Mouse (Mus musculus) kidney, adult 2 months (tissue): ENCODE results near the gene Mettl26. TPM values are rescaled to one million over a fixed set of nuclear protein-coding genes. Genes with fewer than 3 reads are reported as not detected.

Experiments used
- DNase-seq: peaks from one replicate; pipeline ENCODE4 v3.0.0; 2021
- H3K27ac ChIP-seq: fragments of 200-500 bp; 2 replicates; pipeline ENCODE4 v1.5.1; 2012; ENCODE audit warnings: low read depth, low read length, control low read depth, inconsistent platforms; ENCODE audit not compliant: insufficient read depth
- H3K27me3 ChIP-seq: fragments of 200-500 bp; replicated peaks from 2 replicates; pipeline ENCODE4 v1.6.1; 2012; ENCODE audit warnings: mild to moderate bottlenecking, moderate library complexity, low read length, inconsistent platforms; ENCODE audit not compliant: control insufficient read depth, insufficient read depth
- H3K36me3 ChIP-seq: fragments of 200-500 bp; 2 replicates; pipeline ENCODE4 v1.6.1; 2012; ENCODE audit warnings: mild to moderate bottlenecking, moderate library complexity, low read length, inconsistent platforms; ENCODE audit not compliant: control insufficient read depth, insufficient read depth
- H3K4me1 ChIP-seq: fragments of 200-500 bp; 2 replicates; pipeline ENCODE4 v1.6.1; 2011; ENCODE audit warnings: low read length; ENCODE audit not compliant: control insufficient read depth, insufficient read depth
- H3K4me3 ChIP-seq: fragments of 200-500 bp; 2 replicates; pipeline ENCODE4 v1.5.1; 2011; ENCODE audit warnings: mild to moderate bottlenecking, low read depth, low read length, control low read depth; ENCODE audit not compliant: insufficient read depth
- CTCF ChIP-seq: fragments of 200-500 bp; conservative IDR thresholded peaks from 2 replicates; pipeline ENCODE4 v1.5.1; 2011; ENCODE audit warnings: low read depth, mild to moderate bottlenecking, control low read depth, low read length, moderate library complexity, mixed read lengths; ENCODE audit not compliant: insufficient read depth, insufficient read length
- POLR2A ChIP-seq: fragments of 200-500 bp; IDR thresholded peaks from one replicate; pipeline ENCODE4 v1.6.1; 2011; ENCODE audit warnings: low read depth, low read length, control low read depth
- WGBS: fragments of 180-500 bp; shearing (Covaris S2); methylation state at CpG from one replicate; pipeline ENCODE4 v1.1.7; 2018; 5-methylcytosine and 5-hydroxymethylcytosine counted together
- polyA plus RNA-seq: library from polyadenylated mRNA; depleted of rRNA; stranded (reverse); fragments of >200 nt; gene quantifications from 2 replicates; pipeline ENCODE4 v1.2.3, GENCODE M21; 2012; rRNA removed

Mettl26 gene
- polyA plus RNA-seq, 1 experiment: 509 TPM

DNA sequence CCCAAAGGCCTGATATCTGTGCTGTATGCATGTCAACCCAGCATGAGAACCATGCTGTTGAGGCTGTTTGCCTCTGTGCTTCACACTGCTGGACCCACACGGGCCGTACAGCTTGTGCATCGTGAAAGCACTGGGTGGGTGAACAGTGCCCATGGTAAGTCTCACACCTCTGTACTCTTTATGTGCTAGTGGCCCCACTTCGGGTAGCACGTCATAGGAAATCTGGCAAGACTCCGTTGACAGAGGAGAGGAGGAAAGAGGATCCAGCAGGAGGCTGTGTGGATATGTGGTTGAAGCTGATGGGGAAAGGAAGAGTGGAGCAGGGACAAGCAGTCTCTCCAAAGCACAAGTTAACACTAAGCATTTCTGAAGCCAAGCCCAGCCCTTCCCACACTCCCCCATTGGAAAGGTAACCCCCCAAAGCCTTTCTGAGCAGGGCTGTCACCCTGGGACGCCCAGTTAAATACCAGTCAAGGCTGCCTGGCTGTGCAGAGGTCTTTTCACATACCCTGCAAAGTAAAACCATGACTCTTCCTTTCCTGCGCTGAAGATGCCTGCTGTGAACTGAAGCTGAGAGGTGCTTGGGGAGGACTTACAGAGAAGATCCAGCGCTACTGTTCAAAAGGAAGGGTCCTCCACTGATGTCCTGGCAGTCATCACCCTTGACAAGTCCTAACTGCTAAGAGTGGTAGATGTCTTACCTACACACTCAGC lies 43.3 kb downstream of the Mettl26 start:
- no peaks in the 10 kb centered on the region for H3K27me3 ChIP-seq
- no peak for TF ChIP-seq POLR2A
- no peak for TF ChIP-seq CTCF
- peaks cover 20% of the 10 kb centered on the region; the same call in 1 of the 2 replicates for H3K4me1 ChIP-seq
- H3K36me3 ChIP-seq: no peaks in the 10 kb centered on the region
- DNase-seq: no peak
- 75% methylated on average over 9 of the region's 9 CpGs for WGBS
- peak overlapping the region; percentile 96 for H3K4me3 ChIP-seq
- no peak overlapping the region for H3K27ac ChIP-seq

DNA sequence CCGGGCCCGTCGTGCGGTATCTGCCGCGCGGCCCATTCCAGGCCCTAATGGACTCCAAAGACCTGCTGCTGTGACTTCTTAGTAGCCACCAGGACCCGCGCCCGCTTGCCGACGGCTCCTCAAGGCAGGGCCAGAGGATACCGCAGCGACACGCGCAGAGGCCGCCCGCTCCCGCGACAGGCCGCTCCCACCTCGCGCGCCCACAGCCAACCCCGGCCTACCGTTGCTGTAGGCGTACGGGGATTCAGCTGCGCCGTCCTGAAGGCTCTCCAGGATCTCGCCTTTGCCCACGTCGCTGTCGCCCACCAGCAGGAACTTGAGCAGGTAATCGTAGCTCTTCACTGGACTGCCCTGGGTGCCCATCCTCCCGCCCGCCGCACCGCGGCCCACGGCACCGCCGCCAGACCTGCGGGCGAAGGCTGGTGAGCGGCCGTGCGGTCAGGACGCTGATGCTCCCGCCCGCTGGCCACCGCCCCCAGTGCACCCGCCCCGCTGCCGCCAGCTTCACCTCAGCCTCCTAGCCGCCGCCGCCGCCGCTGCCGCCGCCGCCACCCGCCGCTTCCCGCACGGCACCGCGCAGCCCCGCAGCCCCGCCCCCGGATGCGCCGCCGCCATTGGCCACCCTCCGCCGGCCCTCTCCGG lies 44.4 kb downstream of the Mettl26 start, which contains the start of gene Rab40c:
TSS of gene Rab40c (minus strand) at position 584 of the 642 bp plus-strand sequence.
- Histone ChIP-seq H3K36me3 (no peaks in the 10 kb centered on the region), H3K4me3 (peak within 1 kb of the TSS; percentile 96), H3K27ac (peak within 1 kb of the TSS; percentile 96), H3K27me3 (no peaks in the 10 kb centered on the region), H3K4me1 (peaks cover 11% of the 10 kb centered on the region; the same call in 1 of the 2 replicates)
- DNase-seq: no peak
- TF ChIP-seq POLR2A (no peak), CTCF (no peak)
- 1% methylated on average over 77 of the region's 78 CpGs for WGBS

DNA sequence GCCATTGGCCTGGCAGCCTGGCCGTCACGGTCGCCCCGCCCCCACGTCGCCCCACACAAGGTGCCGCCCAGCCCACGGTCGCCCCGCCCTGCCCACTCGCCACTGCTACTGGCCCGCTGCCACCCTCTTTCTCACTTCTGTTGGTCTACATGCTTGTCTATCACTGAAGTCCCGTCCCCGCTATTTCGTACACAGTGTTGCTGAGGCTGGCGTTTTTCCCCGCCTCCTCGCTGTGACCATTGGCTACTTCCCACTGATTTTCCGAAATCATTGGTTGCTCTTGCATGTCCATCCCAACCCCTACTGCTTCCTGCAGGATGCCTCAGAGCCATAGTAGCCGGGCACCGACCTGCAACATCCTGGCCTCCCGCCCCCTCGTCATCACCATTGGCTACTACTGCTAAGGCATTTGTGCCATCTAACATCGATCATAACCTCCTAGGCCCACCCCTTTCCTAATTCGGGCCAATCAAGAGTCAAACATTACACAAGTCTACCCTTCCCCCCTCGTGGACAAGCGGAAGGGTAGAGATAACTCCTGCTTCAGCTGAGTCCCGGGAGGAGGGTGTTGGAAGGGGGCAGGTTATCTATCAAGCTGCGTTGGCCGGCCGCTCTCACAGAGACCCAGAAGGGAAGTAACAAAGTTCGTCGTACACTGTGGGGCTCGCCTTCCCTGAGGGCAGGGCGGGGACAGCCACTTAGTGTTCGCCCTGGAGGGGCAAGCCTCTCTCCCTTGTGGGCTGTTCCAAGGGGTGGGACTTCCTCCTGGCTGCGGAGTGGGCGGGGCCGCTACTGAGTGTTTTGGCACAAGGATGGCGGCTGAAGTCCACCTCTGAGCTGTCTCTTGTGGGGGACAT lies 45.1 kb downstream of the Mettl26 start:
- Histone ChIP-seq H3K27ac (peak overlapping the region; percentile 96), H3K27me3 (no peaks in the 10 kb centered on the region), H3K36me3 (no peaks in the 10 kb centered on the region), H3K4me1 (peaks cover 4% of the 10 kb centered on the region; the same call in 1 of the 2 replicates), H3K4me3 (peak overlapping the region; percentile 71)
- WGBS: under 1% methylated on average over 39 of the region's 40 CpGs
- DNase-seq: peak; percentile 100
- TF ChIP-seq CTCF (0 out of 2 replicates have a peak, but pooled peaks have one; percentile 3), POLR2A (peak; percentile 19)

DNA sequence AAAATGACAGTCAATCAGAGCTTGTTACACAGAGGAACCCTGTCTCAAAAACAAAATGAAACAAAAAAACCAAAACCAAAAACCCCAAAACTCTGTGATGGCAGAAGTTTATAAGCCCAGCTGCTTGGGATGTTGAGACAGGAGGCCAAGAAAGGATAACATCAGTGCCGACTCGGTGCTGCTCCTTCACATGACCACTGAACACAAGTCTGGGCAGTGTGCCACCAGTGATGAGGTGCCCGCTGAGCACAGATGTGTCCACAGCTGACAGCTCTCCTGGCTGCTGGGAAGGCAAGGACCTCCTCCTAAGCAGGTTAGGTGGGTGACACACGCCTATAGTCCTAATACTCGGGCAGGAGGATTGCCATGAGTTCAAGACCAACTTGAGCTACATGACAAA lies 47.2 kb downstream of the Mettl26 start:
- peak; percentile 56 for DNase-seq
- no peak for TF ChIP-seq POLR2A
- TF ChIP-seq CTCF: no peak
- H3K36me3 ChIP-seq: no peaks in the 10 kb centered on the region
- no peaks in the 10 kb centered on the region for H3K27me3 ChIP-seq
- no peak overlapping the region for H3K4me3 ChIP-seq
- WGBS: 56% methylated on average over 5 of the region's 5 CpGs
- no peak overlapping the region for H3K27ac ChIP-seq
- H3K4me1 ChIP-seq: peaks cover 4% of the 10 kb centered on the region; the same call in 1 of the 2 replicates

DNA sequence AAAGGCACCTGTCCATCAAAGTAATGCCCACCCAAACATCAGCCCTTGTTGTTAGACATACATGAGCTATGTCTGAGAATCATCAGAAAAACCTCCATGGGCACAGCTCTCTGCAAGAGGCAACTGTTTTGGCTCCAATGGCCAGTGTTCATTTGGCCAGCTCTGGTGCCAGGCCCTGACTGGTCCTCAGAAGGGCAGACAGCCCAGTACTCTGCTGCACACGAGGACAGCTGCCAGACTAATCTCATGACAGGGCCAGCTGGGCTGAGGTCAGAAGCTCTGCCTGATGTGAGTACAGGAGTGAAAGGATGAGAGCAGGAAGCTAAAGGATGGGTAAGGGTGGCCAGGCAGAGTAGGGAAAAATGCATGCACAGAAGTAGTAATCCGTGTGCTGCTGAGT lies 50.5 kb downstream of the Mettl26 start:
- no peak overlapping the region for H3K27ac ChIP-seq
- H3K36me3 ChIP-seq: no peaks in the 10 kb centered on the region
- WGBS: 63% methylated on average over 2 of the region's 2 CpGs
- peak; percentile 21 for DNase-seq
- H3K27me3 ChIP-seq: no peaks in the 10 kb centered on the region
- no peaks in the 10 kb centered on the region for H3K4me1 ChIP-seq
- H3K4me3 ChIP-seq: no peak overlapping the region
- TF ChIP-seq POLR2A (no peak), CTCF (no peak)

Other genes starting within 250 kb of the Mettl26 start
- gene Gng13, start 157.9 kb upstream of the Mettl26 start, polyA plus RNA-seq: not detected in 2 replicates
- gene Chtf18, start 147.7 kb upstream of the Mettl26 start, polyA plus RNA-seq: 0.75 and 1.5 TPM in 2 replicates
- gene Rpusd1, start 147.4 kb upstream of the Mettl26 start, polyA plus RNA-seq: 20.7 and 26.4 TPM in 2 replicates
- 0.10 TPM in 1 of 2 replicates, not detected in the other for gene Mslnl, start 139.0 kb upstream of the Mettl26 start, polyA plus RNA-seq
- 3.3 and 3.9 TPM in 2 replicates for gene Msln, start 120.7 kb upstream of the Mettl26 start, polyA plus RNA-seq
- 47.5 and 50.5 TPM in 2 replicates for gene Narfl, start 101.3 kb upstream of the Mettl26 start, polyA plus RNA-seq
- gene Haghl, start 89.4 kb upstream of the Mettl26 start, polyA plus RNA-seq: 58.9 and 62.8 TPM in 2 replicates
- gene Ccdc78, start 88.5 kb upstream of the Mettl26 start, polyA plus RNA-seq: 0.06 and 0.12 TPM in 2 replicates
- gene Fam173a, start 82.2 kb upstream of the Mettl26 start, polyA plus RNA-seq: 152 and 158 TPM in 2 replicates
- gene AC134908.4, start 79.4 kb upstream of the Mettl26 start, polyA plus RNA-seq: 0.64 TPM in 1 of 2 replicates, not detected in the other
- 50.1 and 61.3 TPM in 2 replicates for gene Metrn, start 77.9 kb upstream of the Mettl26 start, polyA plus RNA-seq
- gene Fbxl16, start 66.0 kb upstream of the Mettl26 start, polyA plus RNA-seq: 3.6 TPM in 2 replicates
- gene Wdr24, start 51.4 kb upstream of the Mettl26 start, polyA plus RNA-seq: 34.9 and 42.1 TPM in 2 replicates
- 132 and 139 TPM in 2 replicates for gene Jmjd8, start 46.2 kb upstream of the Mettl26 start, polyA plus RNA-seq
- gene Stub1, start 41.7 kb upstream of the Mettl26 start, polyA plus RNA-seq: 140 and 144 TPM in 2 replicates
- 9.2 and 13.9 TPM in 2 replicates for gene Rhbdl1, start 37.8 kb upstream of the Mettl26 start, polyA plus RNA-seq
- gene Gm20683, start 33.3 kb upstream of the Mettl26 start, polyA plus RNA-seq: 26.3 and 50.3 TPM in 2 replicates
- 133 and 147 TPM in 2 replicates for gene Rhot2, start 30.2 kb upstream of the Mettl26 start, polyA plus RNA-seq
- 23.8 and 25.5 TPM in 2 replicates for gene Wdr90, start 13.6 kb upstream of the Mettl26 start, polyA plus RNA-seq
- 258 and 286 TPM in 2 replicates for gene Mcrip2, start 6.3 kb upstream of the Mettl26 start, polyA plus RNA-seq
- 0.31 and 0.42 TPM in 2 replicates for gene Wfikkn1, start 5.8 kb downstream of the Mettl26 start, polyA plus RNA-seq
- gene Rab40c, start 44.7 kb downstream of the Mettl26 start, polyA plus RNA-seq: 31.3 and 34.8 TPM in 2 replicates
- 236 and 270 TPM in 2 replicates for gene Pigq, start 69.9 kb downstream of the Mettl26 start, polyA plus RNA-seq
- gene Nhlrc4, start 69.9 kb downstream of the Mettl26 start, polyA plus RNA-seq: 16.0 and 21.0 TPM in 2 replicates
- 7.2 and 8.3 TPM in 2 replicates for gene A930017K11Rik, start 77.5 kb downstream of the Mettl26 start, polyA plus RNA-seq
- gene Capn15, start 110.7 kb downstream of the Mettl26 start, polyA plus RNA-seq: 24.0 and 31.6 TPM in 2 replicates
- gene Rab11fip3, start 194.5 kb downstream of the Mettl26 start, polyA plus RNA-seq: 454 and 517 TPM in 2 replicates
- gene Decr2, start 215.3 kb downstream of the Mettl26 start, polyA plus RNA-seq: 63.0 and 74.9 TPM in 2 replicates
- gene Nme4, start 220.5 kb downstream of the Mettl26 start, polyA plus RNA-seq: 36.2 and 45.6 TPM in 2 replicates
- gene Tmem8, start 238.2 kb downstream of the Mettl26 start, polyA plus RNA-seq: 431 and 538 TPM in 2 replicates
- 130 and 137 TPM in 2 replicates for gene Mrpl28, start 248.4 kb downstream of the Mettl26 start, polyA plus RNA-seq